Mouse (Mus musculus): ENCODE measurements around the gene Vmn2r8. TPM values are rescaled to one million over a fixed set of nuclear protein-coding genes. Genes with fewer than 3 reads are reported as not detected.

Vmn2r8 gene
- polyA plus RNA-seq, 1 experiment from 2014 or later, result not detected

DNA sequence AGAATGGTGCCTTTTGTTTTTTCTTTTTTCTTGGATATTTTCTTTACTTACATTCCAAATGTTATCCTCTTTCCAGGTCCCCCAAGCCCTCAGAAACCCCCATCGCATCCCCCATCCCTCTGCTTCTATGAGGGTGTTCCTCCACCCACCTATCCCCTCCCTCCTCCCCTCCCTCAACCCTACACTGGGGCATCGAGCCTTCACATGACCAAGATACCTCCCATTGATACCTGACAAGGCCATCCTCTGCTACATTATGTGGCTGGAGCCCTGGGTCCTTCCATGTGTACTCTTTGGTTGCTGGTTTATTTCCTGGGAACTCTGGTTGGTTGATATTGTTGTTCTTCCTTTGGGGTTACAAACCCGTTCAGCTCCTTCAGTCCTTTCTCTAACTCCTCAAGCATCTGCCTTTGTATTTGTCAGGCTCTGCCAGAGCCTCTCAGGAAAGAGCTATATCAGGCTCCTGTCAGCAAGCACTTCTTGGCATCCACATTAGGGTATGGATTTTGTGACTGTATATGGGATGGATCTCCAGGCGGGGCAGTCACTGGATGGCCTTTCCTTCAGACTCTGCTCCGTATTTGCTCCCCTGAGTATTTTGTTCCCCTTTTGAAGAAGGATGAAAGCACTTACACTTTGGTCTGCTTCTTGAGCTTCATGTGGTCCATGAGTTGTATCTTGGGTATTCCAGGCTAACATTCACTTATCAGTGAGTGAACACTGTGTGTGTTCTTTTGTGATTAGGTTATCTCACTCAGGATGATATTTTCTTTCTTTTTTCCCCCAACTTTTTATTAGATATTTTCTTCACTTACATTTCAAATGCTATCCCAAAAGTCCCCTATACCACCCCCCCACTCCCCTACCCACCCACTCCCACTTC lies 58.1 kb downstream of the Vmn2r8 start:
- no peaks in the 10 kb centered on the region for H3K9me3 ChIP-seq (replicated peaks)
- no peaks in the 10 kb centered on the region for H3K36me3 ChIP-seq
- H3K4me3 ChIP-seq (replicated peaks), result no peak overlapping the region
- no peaks in the 10 kb centered on the region for H3K27me3 ChIP-seq
- WGBS, result 85% methylated on average over 5 of the region's 5 CpGs
- H3K27ac ChIP-seq (replicated peaks), result no peak overlapping the region
- H3K4me2 ChIP-seq (replicated peaks), result no peak overlapping the region
- H3K9ac ChIP-seq, result no peak overlapping the region
- no peak for ATAC-seq (ENCODE audit: insufficient number of reproducible peaks, low FRiP score, low TSS enrichment, low read depth)
- H3K4me1 ChIP-seq, result no peaks in the 10 kb centered on the region

DNA sequence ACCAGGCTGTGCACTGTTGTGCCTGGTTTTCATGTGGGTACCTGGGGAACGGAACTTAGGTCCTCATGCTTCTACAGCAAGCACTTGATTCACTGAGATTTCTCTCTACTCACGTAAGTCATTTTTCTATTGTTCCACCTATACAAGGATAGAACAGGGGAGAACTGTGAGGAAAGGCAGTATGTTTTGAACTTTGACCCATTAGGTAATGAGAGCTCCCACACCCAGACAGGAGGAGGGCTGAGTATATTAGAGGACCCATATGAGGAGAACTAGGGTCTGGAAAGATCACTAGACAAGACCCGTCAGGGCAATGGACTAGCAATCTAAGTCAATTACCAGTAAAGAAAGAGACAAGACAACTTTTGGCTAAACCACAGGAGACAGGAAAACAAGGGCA lies 64.0 kb downstream of the Vmn2r8 start:
- Histone ChIP-seq H3K9ac (no peak overlapping the region), H3K27me3 (no peaks in the 10 kb centered on the region), H3K4me1 (no peaks in the 10 kb centered on the region), H3K4me2 (replicated peaks) (no peak overlapping the region), H3K9me3 (replicated peaks) (no peaks in the 10 kb centered on the region), H3K27ac (replicated peaks) (no peak overlapping the region), H3K36me3 (no peaks in the 10 kb centered on the region), H3K4me3 (replicated peaks) (no peak overlapping the region)
- ATAC-seq (ENCODE audit: insufficient number of reproducible peaks, low FRiP score, low TSS enrichment, low read depth), result no peak
- 75% methylated on average over 3 of the region's 3 CpGs for WGBS

DNA sequence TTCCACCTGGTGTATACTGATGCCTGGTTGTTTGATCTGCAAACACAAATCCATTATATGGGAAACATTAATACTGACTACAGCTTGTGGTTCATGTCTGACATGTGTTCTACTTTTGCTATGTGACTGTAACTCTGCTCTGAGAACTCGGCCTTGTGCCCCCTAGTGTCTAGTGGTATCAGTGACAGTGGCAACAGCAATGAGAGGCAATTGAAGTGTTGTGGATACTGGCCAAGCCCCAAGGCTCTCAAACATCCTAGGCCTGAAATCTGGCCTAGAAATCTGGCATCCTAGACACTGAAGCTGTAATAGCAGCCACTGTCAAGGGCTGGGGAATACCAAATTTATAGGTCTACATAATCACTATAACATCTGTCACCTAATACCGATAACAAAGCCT lies 64.8 kb downstream of the Vmn2r8 start:
- Histone ChIP-seq H3K27me3 (no peaks in the 10 kb centered on the region), H3K4me2 (replicated peaks) (no peak overlapping the region), H3K27ac (replicated peaks) (no peak overlapping the region), H3K9ac (no peak overlapping the region), H3K4me3 (replicated peaks) (no peak overlapping the region), H3K9me3 (replicated peaks) (no peaks in the 10 kb centered on the region), H3K36me3 (no peaks in the 10 kb centered on the region), H3K4me1 (no peaks in the 10 kb centered on the region)
- WGBS, result 72% methylated on average over 2 of the region's 2 CpGs
- no peak for ATAC-seq (ENCODE audit: insufficient number of reproducible peaks, low FRiP score, low TSS enrichment, low read depth)

DNA sequence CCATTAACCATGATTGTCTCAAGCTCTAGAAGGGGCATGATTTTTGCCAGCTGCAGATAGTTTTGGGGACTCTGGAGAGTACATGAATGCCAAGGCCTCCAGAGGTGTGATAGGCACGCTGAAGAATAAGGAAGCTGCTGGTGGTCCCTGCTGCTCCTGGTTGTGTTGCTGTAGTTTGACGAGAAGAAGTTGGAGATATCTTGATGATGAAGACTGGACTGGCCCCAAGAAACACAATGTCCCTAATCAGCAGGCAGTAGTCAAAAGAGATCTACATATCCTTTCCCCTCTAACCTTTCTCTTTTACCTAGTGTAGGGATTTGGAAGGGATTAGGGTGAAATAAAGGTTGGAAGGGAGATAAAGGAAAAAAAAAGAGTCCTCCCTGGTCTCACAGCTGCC lies 66.1 kb downstream of the Vmn2r8 start:
- Histone ChIP-seq H3K27ac (replicated peaks) (no peak overlapping the region), H3K36me3 (no peaks in the 10 kb centered on the region), H3K9me3 (replicated peaks) (no peaks in the 10 kb centered on the region), H3K4me2 (replicated peaks) (no peak overlapping the region), H3K9ac (no peak overlapping the region), H3K27me3 (no peaks in the 10 kb centered on the region), H3K4me1 (no peaks in the 10 kb centered on the region), H3K4me3 (replicated peaks) (no peak overlapping the region)
- ATAC-seq (ENCODE audit: insufficient number of reproducible peaks, low FRiP score, low TSS enrichment, low read depth), result no peak
- 67% methylated on average over 2 of the region's 2 CpGs for WGBS

DNA sequence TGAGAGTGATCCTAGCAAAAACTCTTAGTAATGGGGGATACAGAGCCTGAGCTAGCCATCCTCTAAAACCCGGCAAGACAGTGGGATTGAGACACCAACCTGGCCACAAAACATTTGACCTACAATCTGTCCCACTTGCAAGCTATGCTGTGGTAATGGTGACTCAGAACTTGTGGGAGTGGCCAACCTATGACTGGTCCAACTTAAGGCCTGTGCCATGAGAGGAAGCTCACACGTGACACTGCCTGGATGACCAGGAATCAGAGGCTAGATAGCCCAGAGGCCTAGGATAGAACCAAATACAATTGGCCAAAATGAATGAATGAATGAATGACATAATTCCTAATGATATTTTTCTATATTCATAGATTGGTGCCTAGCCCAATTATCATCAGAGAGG lies 66.8 kb downstream of the Vmn2r8 start:
- Histone ChIP-seq H3K4me1 (no peaks in the 10 kb centered on the region), H3K27ac (replicated peaks) (no peak overlapping the region), H3K27me3 (no peaks in the 10 kb centered on the region), H3K4me2 (replicated peaks) (no peak overlapping the region), H3K9ac (no peak overlapping the region), H3K4me3 (replicated peaks) (no peak overlapping the region), H3K36me3 (no peaks in the 10 kb centered on the region), H3K9me3 (replicated peaks) (no peaks in the 10 kb centered on the region)
- ATAC-seq (ENCODE audit: insufficient number of reproducible peaks, low FRiP score, low TSS enrichment, low read depth), result no peak
- 69% methylated on average over 2 of the region's 2 CpGs for WGBS

Other genes starting within 250 kb of the Vmn2r8 start
- 47.9 and 56.4 TPM in 2 replicates for gene Gak, start 179.1 kb downstream of the Vmn2r8 start, polyA plus RNA-seq (2015; fragmentation: Nextera tagmentation; extraction: Ambion mirVana)
- gene Tmem175, start 179.1 kb downstream of the Vmn2r8 start, polyA plus RNA-seq (2015; fragmentation: Nextera tagmentation; extraction: Ambion mirVana), result 27.4 and 29.4 TPM in 2 replicates
- gene Idua, start 148.5 kb downstream of the Vmn2r8 start, polyA plus RNA-seq (2015; fragmentation: Nextera tagmentation; extraction: Ambion mirVana), result 17.3 and 18.1 TPM in 2 replicates
- gene Dgkq, start 139.2 kb downstream of the Vmn2r8 start, polyA plus RNA-seq (2015; fragmentation: Nextera tagmentation; extraction: Ambion mirVana), result 14.6 and 17.4 TPM in 2 replicates
- 0.93 and 0.96 TPM in 2 replicates for gene Slc26a1, start 133.3 kb downstream of the Vmn2r8 start, polyA plus RNA-seq (2015; fragmentation: Nextera tagmentation; extraction: Ambion mirVana)
- gene Fgfrl1, start 116.5 kb downstream of the Vmn2r8 start, polyA plus RNA-seq (2015; fragmentation: Nextera tagmentation; extraction: Ambion mirVana), result 29.0 and 29.4 TPM in 2 replicates
- not detected in 2 replicates for gene Rnf212, start 33.9 kb downstream of the Vmn2r8 start, polyA plus RNA-seq (2015; fragmentation: Nextera tagmentation; extraction: Ambion mirVana)
- gene Tmed11, start 13.5 kb downstream of the Vmn2r8 start, polyA plus RNA-seq (2015; fragmentation: Nextera tagmentation; extraction: Ambion mirVana), result not detected in 2 replicates
- gene Vmn2r9, start 43.8 kb upstream of the Vmn2r8 start, polyA plus RNA-seq (2015; fragmentation: Nextera tagmentation; extraction: Ambion mirVana), result 0.01 TPM in 1 of 2 replicates, not detected in the other
- gene Vmn2r10, start 197.7 kb upstream of the Vmn2r8 start, polyA plus RNA-seq (2015; fragmentation: Nextera tagmentation; extraction: Ambion mirVana), result not detected in 2 replicates

Data from embryonic facial prominence, embryonic 15.5 days (tissue).